Mouse (Mus musculus) ES-E14 (cell line): Measurements from ENCODE around the gene Tmem30a. TPM values are rescaled to one million over a fixed set of nuclear protein-coding genes. Genes with fewer than 3 reads are reported as not detected.

Experiments
- DNase-seq: peaks from one replicate; pipeline ENCODE4 v3.0.0-alpha.2; 2013; ENCODE audit warnings: low read depth, low spot score
- H3K27ac ChIP-seq: 2 replicates; pipeline ENCODE4 v1.5.1; 2012; ENCODE audit warnings: low read depth, mild to moderate bottlenecking, low read length, moderate library complexity, mixed read lengths; ENCODE audit not compliant: poor library complexity, insufficient read depth, severe bottlenecking
- H3K36me3 ChIP-seq: 2 replicates; pipeline ENCODE4 v1.6.1; 2012; ENCODE audit warnings: mild to moderate bottlenecking, low read length, moderate library complexity, mixed read lengths; ENCODE audit not compliant: control insufficient read depth, poor library complexity, insufficient read depth, severe bottlenecking
- H3K4me1 ChIP-seq, 2 experiments: fragments of 150-350 bp in 1 of 2; sonication (generic) in 1 of 2; 2 replicates each; pipeline ENCODE4 v1.6.1; 2012; ENCODE audit warnings: low read length in 2 of 2, mild to moderate bottlenecking in 1 of 2, mixed read lengths in 1 of 2; ENCODE audit not compliant: control insufficient read depth in 2 of 2, insufficient read depth in 2 of 2, poor library complexity in 1 of 2
- H3K4me3 ChIP-seq, 2 experiments: fragments of 150-350 bp in 1 of 2; sonication (generic) in 1 of 2; 2 replicates each; pipeline ENCODE4 v1.5.1; 2012; ENCODE audit warnings: low read length in 2 of 2, low read depth in 1 of 2, mild to moderate bottlenecking in 1 of 2, mixed read lengths in 1 of 2; ENCODE audit not compliant: insufficient read depth in 1 of 2, poor library complexity in 1 of 2, severe bottlenecking in 1 of 2
- H3K9ac ChIP-seq: 2 replicates; pipeline ENCODE4 v1.6.1; 2012; ENCODE audit warnings: low read depth, mild to moderate bottlenecking, low read length, mixed read lengths; ENCODE audit not compliant: poor library complexity, insufficient read depth, severe bottlenecking
- H3K9me3 ChIP-seq: fragments of 150-350 bp; sonication (generic); 2 replicates; pipeline ENCODE4 v1.6.1; 2012; ENCODE audit warnings: low read depth, mild to moderate bottlenecking, low read length; ENCODE audit not compliant: control insufficient read depth, insufficient read depth
- CHD2 ChIP-seq: IDR thresholded peaks from 2 replicates; pipeline ENCODE4 v1.6.1; 2014; ENCODE audit warnings: mild to moderate bottlenecking, low read depth, low read length, inconsistent platforms
- HCFC1 ChIP-seq: IDR thresholded peaks from 2 replicates; pipeline ENCODE4 v1.6.1; 2012; ENCODE audit warnings: low read length, inconsistent platforms, borderline replicate concordance; ENCODE audit not compliant: insufficient read depth
- MAFK ChIP-seq: IDR thresholded peaks from 2 replicates; pipeline ENCODE4 v1.6.1; 2014; ENCODE audit warnings: mild to moderate bottlenecking, low read depth, low read length, inconsistent platforms; ENCODE audit not compliant: insufficient read depth
- ZC3H11A ChIP-seq: IDR thresholded peaks from 2 replicates; pipeline ENCODE4 v1.6.1; 2012; ENCODE audit warnings: low read depth, mild to moderate bottlenecking, inconsistent platforms, low read length, borderline replicate concordance
- ZNF384 ChIP-seq: IDR thresholded peaks from 2 replicates; pipeline ENCODE4 v1.6.1; 2012; ENCODE audit warnings: low read depth, low read length, inconsistent platforms
- in situ Hi-C, 2 experiments: fragments of 600-800 bp; cut with MboI; formaldehyde crosslinking; loops; one replicate each; pipeline ENCODE4 v1.15.1; 2025; ENCODE audit warnings: low sequenced_read_pairs in 2 of 2, inconsistent platforms in 1 of 2; ENCODE audit not compliant: unreplicated experiment in 2 of 2
- total RNA-seq: library from RNA; depleted of rRNA; stranded (reverse); fragments of 300-350 nt; gene quantifications from 2 replicates; pipeline ENCODE4 v1.2.3, GENCODE M21; 2012

Tmem30a gene
- total RNA-seq, 1 experiment, result 49.1 TPM

DNA sequence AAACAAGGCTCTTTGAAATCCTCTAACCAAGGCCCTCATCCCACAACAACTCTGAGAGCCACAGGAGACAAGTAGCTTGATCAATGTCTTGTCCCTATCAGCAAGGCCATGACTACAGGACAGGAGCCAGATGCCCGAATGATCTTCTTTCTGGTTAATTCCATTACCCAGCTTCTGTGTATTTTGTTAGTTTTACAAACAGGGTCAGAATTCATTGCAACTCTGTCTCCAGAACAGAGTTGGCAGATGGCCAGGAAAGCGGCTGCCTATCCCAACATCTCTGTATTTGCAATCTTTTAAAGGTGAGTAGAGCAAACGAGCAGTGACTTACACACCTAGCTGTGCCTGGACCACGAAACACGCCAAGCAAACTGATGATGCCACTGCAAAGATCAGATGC lies 63.0 kb downstream of the Tmem30a start:
- Histone ChIP-seq H3K36me3 (no peaks in the 10 kb centered on the region), H3K4me1 (no peaks in the 10 kb centered on the region), H3K9me3 (no peaks in the 10 kb centered on the region), H3K4me3 (no peak overlapping the region), H3K9ac (no peak overlapping the region), H3K27ac (no peak overlapping the region)
- no peak for TF ChIP-seq ZNF384
- no peak for TF ChIP-seq CHD2
- TF ChIP-seq MAFK, result no peak
- no peak for TF ChIP-seq HCFC1
- TF ChIP-seq ZC3H11A, result no peak
- in situ Hi-C loops, result loop anchor here in 1 of 2 experiments (25.0 kb wide), 1 partner anchor 968 kb away; no protein-coding TSS in a partner anchor
- DNase-seq, result no peak

DNA sequence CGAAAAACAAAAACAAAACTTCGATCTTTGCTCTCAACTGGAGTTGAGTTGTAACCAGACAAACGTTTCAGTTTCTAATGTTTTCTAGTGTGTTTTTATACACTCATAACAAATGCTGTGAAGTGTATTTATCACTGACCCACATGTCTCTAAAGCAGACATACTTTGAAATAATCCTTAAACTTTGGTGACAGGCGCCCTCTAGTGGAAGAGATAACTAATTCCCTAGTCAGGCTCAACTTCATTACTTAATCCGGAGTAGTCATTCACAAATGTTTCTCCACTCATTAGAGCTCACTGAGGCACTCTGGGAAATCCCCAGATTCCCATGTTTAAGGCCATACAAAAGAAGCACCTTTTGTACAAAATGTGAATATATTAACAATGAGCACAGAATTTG lies 70.2 kb downstream of the Tmem30a start:
- no peak overlapping the region for H3K9ac ChIP-seq
- H3K4me1 ChIP-seq, result no peaks in the 10 kb centered on the region
- no peaks in the 10 kb centered on the region for H3K36me3 ChIP-seq
- no peak for TF ChIP-seq CHD2
- TF ChIP-seq MAFK, result no peak
- no peak for TF ChIP-seq ZC3H11A
- no peak for TF ChIP-seq HCFC1
- H3K27ac ChIP-seq, result no peak overlapping the region
- DNase-seq, result no peak
- H3K9me3 ChIP-seq, result no peaks in the 10 kb centered on the region
- in situ Hi-C loops, result loop anchor here in 1 of 2 experiments (25.0 kb wide), 1 partner anchor 686 kb away; no protein-coding TSS in a partner anchor
- H3K4me3 ChIP-seq, result no peak overlapping the region

DNA sequence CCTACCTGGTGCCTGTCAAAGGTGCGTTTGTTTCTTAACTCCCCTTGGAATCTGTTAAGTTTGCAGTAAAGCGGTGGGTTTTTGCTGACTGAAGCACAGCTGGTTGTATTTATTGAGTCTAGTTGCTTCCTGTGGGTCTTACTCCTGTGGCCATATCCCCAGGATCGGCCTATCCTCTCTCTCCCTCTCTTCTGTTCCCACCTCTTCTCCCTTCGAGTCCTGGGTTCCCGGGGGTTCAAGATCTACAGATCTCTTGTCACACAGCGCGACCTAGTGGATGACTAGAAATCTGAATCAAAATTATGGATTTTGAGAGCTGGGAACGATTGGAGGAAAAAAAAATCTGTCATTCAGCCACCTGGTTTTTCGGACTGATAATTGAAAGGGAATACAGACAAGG lies 72.3 kb downstream of the Tmem30a start:
- Histone ChIP-seq H3K9ac (no peak overlapping the region), H3K9me3 (no peaks in the 10 kb centered on the region), H3K4me3 (no peak overlapping the region), H3K36me3 (no peaks in the 10 kb centered on the region), H3K27ac (no peak overlapping the region), H3K4me1 (no peaks in the 10 kb centered on the region)
- in situ Hi-C loops, result loop anchor here in 1 of 2 experiments (25.0 kb wide), 1 partner anchor 684 kb away; no protein-coding TSS in a partner anchor
- DNase-seq, result no peak
- TF ChIP-seq HCFC1, result no peak
- no peak for TF ChIP-seq CHD2
- no peak for TF ChIP-seq ZNF384
- TF ChIP-seq MAFK, result 0 out of 2 replicates have a peak, but pooled peaks have one; percentile 34
- TF ChIP-seq ZC3H11A, result peak; percentile 84; the same call in 1 of the 2 replicates

GRCm38 (mm10) chr9:79720143-79720542 lies 73.2 kb downstream of the Tmem30a start:
- Histone ChIP-seq H3K36me3 (no peaks in the 10 kb centered on the region), H3K9ac (no peak overlapping the region), H3K4me1 (no peaks in the 10 kb centered on the region), H3K4me3 (no peak overlapping the region), H3K9me3 (no peaks in the 10 kb centered on the region), H3K27ac (no peak overlapping the region)
- in situ Hi-C loops, result loop anchor here in 1 of 2 experiments (25.0 kb wide), 1 partner anchor 683 kb away; no protein-coding TSS in a partner anchor
- no peak for DNase-seq
- TF ChIP-seq HCFC1, result no peak
- TF ChIP-seq ZNF384, result no peak
- TF ChIP-seq CHD2, result no peak
- no peak for TF ChIP-seq ZC3H11A
- no peak for TF ChIP-seq MAFK
